Mouse (Mus musculus): ENCODE results near the gene Scgb1b20.
"Not testable (repeated sequence)": the region's sequence is repeated elsewhere in the genome, so short reads cannot be mapped to it uniquely, and the experiment has no call there.

The Scgb1b20 gene

GRCm38 (mm10) chr7:33372934-33373333 lies at the start of gene Scgb1b20:
Gene Scgb1b20 (plus strand): TSS chr7:33373234.
- not testable (repeated sequence) for DNase-seq

GRCm38 (mm10) chr7:33366222-33366621 lies 6.8 kb upstream of the Scgb1b20 start, which contains the start of gene Scgb2b20:
Gene Scgb2b20 (minus strand): TSS chr7:33366322.
- DNase-seq, result not testable (repeated sequence)

- not testable (repeated sequence) for DNase-seq
Observed at GRCm38 (mm10) chr7:33399749-33400148, 26.7 kb downstream of the Scgb1b20 start.

GRCm38 (mm10) chr7:33401650-33402049 lies 28.6 kb downstream of the Scgb1b20 start:
- DNase-seq, result no peak

- DNase-seq, result not testable (repeated sequence)
Observed at GRCm38 (mm10) chr7:33409681-33410080, 36.6 kb downstream of the Scgb1b20 start.

All from cerebellum, postnatal 10 days (tissue).